Mouse (Mus musculus): ENCODE results near the gene Dpysl5.

- TF ChIP-seq POLR2A (IDR thresholded peaks at IDR 0.05; ENCODE audit: insufficient read depth, low read depth, low read length) (no peak), CTCF (IDR thresholded peaks at IDR 0.05; ENCODE audit: insufficient read depth, low read depth, low read length) (no peak)
Observed at GRCm38 (mm10) chr5:30701866-30702265, 9.5 kb upstream of the Dpysl5 start.

All from olfactory bulb, adult 2 months (tissue).